Mouse (Mus musculus): ENCODE measurements around the gene Abat.

Abat gene

GRCm38 (mm10) chr16:8573751-8574150 lies 60.5 kb downstream of the Abat start:
- no peak for DNase-seq (ENCODE audit: low read depth, low spot score)

- no peak for DNase-seq (ENCODE audit: low read depth, low spot score)
Measured at GRCm38 (mm10) chr16:8574316-8574715, 61.1 kb downstream of the Abat start.

- no peak for DNase-seq (ENCODE audit: low read depth, low spot score)
Measured at GRCm38 (mm10) chr16:8576111-8576510, 62.9 kb downstream of the Abat start.

- DNase-seq (ENCODE audit: low read depth, low spot score), result no peak
Measured at GRCm38 (mm10) chr16:8576901-8577300, 63.7 kb downstream of the Abat start.

- no peak for DNase-seq (ENCODE audit: low read depth, low spot score)
Measured at GRCm38 (mm10) chr16:8578326-8578725, 65.1 kb downstream of the Abat start.

GRCm38 (mm10) chr16:8579546-8579945 lies 66.3 kb downstream of the Abat start:
- DNase-seq (ENCODE audit: low read depth, low spot score), result no peak

GRCm38 (mm10) chr16:8581661-8582239 lies 68.5 kb downstream of the Abat start:
- no peak for DNase-seq (ENCODE audit: low read depth, low spot score)

GRCm38 (mm10) chr16:8582579-8583295 lies 69.5 kb downstream of the Abat start:
- no peak for DNase-seq (ENCODE audit: low read depth, low spot score)

GRCm38 (mm10) chr16:8584248-8584647 lies 71.0 kb downstream of the Abat start:
- no peak for DNase-seq (ENCODE audit: low read depth, low spot score)

GRCm38 (mm10) chr16:8585056-8585455 lies 71.8 kb downstream of the Abat start:
- no peak for DNase-seq (ENCODE audit: low read depth, low spot score)

- DNase-seq (ENCODE audit: low read depth, low spot score), result peak; percentile 46
Measured at GRCm38 (mm10) chr16:8595411-8595810, 82.2 kb downstream of the Abat start.

GRCm38 (mm10) chr16:8596336-8596735 lies 83.1 kb downstream of the Abat start:
- no peak for DNase-seq (ENCODE audit: low read depth, low spot score)

- no peak for DNase-seq (ENCODE audit: low read depth, low spot score)
Measured at GRCm38 (mm10) chr16:8597516-8597915, 84.3 kb downstream of the Abat start.

- DNase-seq (ENCODE audit: low read depth, low spot score), result no peak
Measured at GRCm38 (mm10) chr16:8603789-8604188, 90.6 kb downstream of the Abat start.

- DNase-seq (ENCODE audit: low read depth, low spot score), result no peak
Measured at GRCm38 (mm10) chr16:8610397-8610796, 97.2 kb downstream of the Abat start.

GRCm38 (mm10) chr16:8612214-8613005 lies 99.2 kb downstream of the Abat start:
- no peak for DNase-seq (ENCODE audit: low read depth, low spot score)

GRCm38 (mm10) chr16:8613039-8613438 lies 99.8 kb downstream of the Abat start:
- DNase-seq (ENCODE audit: low read depth, low spot score), result no peak

- no peak for DNase-seq (ENCODE audit: low read depth, low spot score)
Measured at GRCm38 (mm10) chr16:8613447-8613846, 100.2 kb downstream of the Abat start.

- no peak for DNase-seq (ENCODE audit: low read depth, low spot score)
Measured at GRCm38 (mm10) chr16:8619659-8620314, 106.6 kb downstream of the Abat start.

- no peak for DNase-seq (ENCODE audit: low read depth, low spot score)
Measured at GRCm38 (mm10) chr16:8620315-8621115, 107.3 kb downstream of the Abat start.

- DNase-seq (ENCODE audit: low read depth, low spot score), result no peak
Measured at GRCm38 (mm10) chr16:8630419-8630818, 117.2 kb downstream of the Abat start.

Data from brain, embryonic 18.5 days (tissue).